Mouse (Mus musculus) ES-E14 (cell line): ENCODE measurements at regions not wholly inside any gene's neighbourhood (a gene's known extent, or its start where the extent isn't known, plus 50 kb on each side); places are given as distances from the start of the nearest gene placed in this dataset.

ENCODE experiments used
- CHD2 ChIP-seq: IDR thresholded peaks from 2 replicates; pipeline ENCODE4 v1.6.1; 2014; ENCODE audit warnings: mild to moderate bottlenecking, low read depth, low read length, inconsistent platforms
- ZNF384 ChIP-seq: IDR thresholded peaks from 2 replicates; pipeline ENCODE4 v1.6.1; 2012; ENCODE audit warnings: low read depth, low read length, inconsistent platforms

- TF ChIP-seq ZNF384 (no peak), CHD2 (no peak)
These were observed 278.4 kb upstream of the Thsd7b start for GRCm38 (mm10) chr1:128994655-128995054.
